Mouse (Mus musculus) intestine, embryonic 14.5 days (tissue): ENCODE results near the gene Actr3. TPM values are rescaled to one million over a fixed set of nuclear protein-coding genes. Genes with fewer than 3 reads are reported as not detected.

ENCODE experiments used
- ATAC-seq: fragments of 200-750 bp; cut with Nextera tagmentation; replicated peaks from 2 replicates; pipeline ENCODE4 v1.8.0; 2017; ENCODE audit warnings: low read depth, moderate number of reproducible peaks, moderate TSS enrichment, moderate library complexity; ENCODE audit not compliant: low FRiP score, low TSS enrichment
- DNase-seq: peaks from one replicate; pipeline ENCODE4 v3.0.0-alpha.2; 2018; ENCODE audit warnings: low spot score
- H3K27ac ChIP-seq: fragments of 300-500 bp; sonication (generic); 2 replicates; pipeline ENCODE4 v1.5.1; 2014; ENCODE audit warnings: low read depth, mild to moderate bottlenecking, control low read depth
- H3K27me3 ChIP-seq: fragments of 300-500 bp; sonication (generic); replicated peaks from 2 replicates; pipeline ENCODE4 v1.6.1; 2014; ENCODE audit warnings: low read length, control low read depth; ENCODE audit not compliant: control insufficient read depth, insufficient read depth
- H3K36me3 ChIP-seq: fragments of 300-500 bp; sonication (generic); 2 replicates; pipeline ENCODE4 v1.6.1; 2014; ENCODE audit warnings: low read length, control low read depth; ENCODE audit not compliant: control insufficient read depth, insufficient read depth
- H3K4me1 ChIP-seq: fragments of 300-500 bp; sonication (generic); replicated peaks from 2 replicates; pipeline ENCODE4 v1.6.1; 2014; ENCODE audit warnings: low read length, control low read depth, mixed read lengths; ENCODE audit not compliant: control insufficient read depth, insufficient read depth
- H3K4me2 ChIP-seq: fragments of 300-500 bp; sonication (generic); 2 replicates; pipeline ENCODE4 v1.6.1; 2014; ENCODE audit warnings: low read length
- H3K4me3 ChIP-seq: fragments of 300-500 bp; sonication (generic); 2 replicates; pipeline ENCODE4 v1.5.1; 2014; ENCODE audit warnings: low read depth, low read length, control low read depth, mixed read lengths
- H3K9ac ChIP-seq: fragments of 300-500 bp; sonication (generic); 2 replicates; pipeline ENCODE4 v1.6.1; 2014; ENCODE audit warnings: mild to moderate bottlenecking, low read length
- H3K9me3 ChIP-seq: fragments of 300-500 bp; sonication (generic); 2 replicates; pipeline ENCODE4 v1.6.1; 2016; ENCODE audit warnings: low read length, control low read depth; ENCODE audit not compliant: control insufficient read depth
- WGBS: fragments of 180-500 bp; shearing (Covaris S2); extraction: QIAGEN DNeasy Blood & Tissue Kit; methylation state at CpG from one replicate; pipeline ENCODE4 v1.1.7; 2014; 5-methylcytosine and 5-hydroxymethylcytosine counted together
- polyA plus RNA-seq: library from polyadenylated mRNA; unstranded; fragments of >200 nt; fragmentation: Nextera tagmentation; extraction: Ambion mirVana; gene quantifications from 2 replicates; pipeline ENCODE4 v1.2.1, GENCODE M21; 2014

Actr3 gene
- polyA plus RNA-seq, 1 experiment from 2014 or later, result 349 TPM

GRCm38 (mm10) chr1:125370779-125371178 lies 64.7 kb downstream of the Actr3 start:
- 27% methylated on average over 6 of the region's 6 CpGs for WGBS
- 0 out of 2 replicates have a peak, but pooled peaks have one; percentile 60 for ATAC-seq
- Histone ChIP-seq H3K36me3 (no peaks in the 10 kb centered on the region), H3K27me3 (no peaks in the 10 kb centered on the region), H3K9ac (no peak overlapping the region), H3K27ac (no peak overlapping the region), H3K4me3 (no peak overlapping the region), H3K9me3 (no peaks in the 10 kb centered on the region), H3K4me1 (no peaks in the 10 kb centered on the region), H3K4me2 (no peak overlapping the region)
- DNase-seq, result peak; percentile 65

- ATAC-seq, result no peak
- Histone ChIP-seq H3K27me3 (no peaks in the 10 kb centered on the region), H3K36me3 (no peaks in the 10 kb centered on the region), H3K4me1 (no peaks in the 10 kb centered on the region), H3K9me3 (no peaks in the 10 kb centered on the region), H3K4me3 (no peak overlapping the region), H3K9ac (no peak overlapping the region), H3K27ac (no peak overlapping the region), H3K4me2 (no peak overlapping the region)
- no peak for DNase-seq
- 87% methylated on average over 4 of the region's 4 CpGs for WGBS
Observed at GRCm38 (mm10) chr1:125365576-125365975, 70.0 kb downstream of the Actr3 start.

GRCm38 (mm10) chr1:125351416-125352037 lies 84.0 kb downstream of the Actr3 start:
- no peaks in the 10 kb centered on the region for H3K27me3 ChIP-seq
- H3K9me3 ChIP-seq, result 0 out of 2 replicates have a peak, but pooled peaks cover 3% of the 10 kb centered on the region
- ATAC-seq (no peak), DNase-seq (no peak)
- WGBS, result 90% methylated on average over 4 of the region's 4 CpGs
- H3K4me1 ChIP-seq, result no peaks in the 10 kb centered on the region
- no peaks in the 10 kb centered on the region for H3K36me3 ChIP-seq
- H3K27ac ChIP-seq, result no peak overlapping the region
- H3K4me2 ChIP-seq, result no peak overlapping the region
- H3K9ac ChIP-seq, result no peak overlapping the region
- H3K4me3 ChIP-seq, result no peak overlapping the region

DNA sequence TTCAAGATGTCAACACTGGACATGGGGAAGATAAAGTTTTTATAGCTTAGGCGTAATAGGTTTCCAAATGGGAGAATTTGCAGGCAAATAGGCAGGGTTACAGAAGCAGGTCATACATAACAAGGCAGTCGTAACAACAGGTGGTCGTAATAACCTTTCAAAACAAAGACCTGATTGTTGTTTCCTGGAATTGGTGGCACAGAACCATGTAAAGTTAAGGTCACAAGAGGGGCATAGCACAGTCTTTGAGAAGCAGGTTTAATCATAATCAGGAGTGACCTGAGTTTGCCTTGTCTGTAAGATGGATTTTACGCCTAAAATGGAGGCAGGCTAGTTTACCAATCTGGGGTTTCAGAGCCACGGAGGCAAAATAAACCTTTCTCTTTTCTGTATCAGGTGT lies 84.7 kb downstream of the Actr3 start:
- no peak for ATAC-seq

GRCm38 (mm10) chr1:125345854-125346253 lies 89.7 kb downstream of the Actr3 start:
- 96% methylated on average over 9 of the region's 9 CpGs for WGBS
- no peaks in the 10 kb centered on the region for H3K27me3 ChIP-seq
- DNase-seq, result no peak

More for the DNA sequence above, 84.7 kb downstream of the Actr3 start:
- DNase-seq, result no peak
- H3K9ac ChIP-seq, result no peak overlapping the region
- no peak overlapping the region for H3K4me3 ChIP-seq
- no peak overlapping the region for H3K27ac ChIP-seq
- H3K27me3 ChIP-seq, result no peaks in the 10 kb centered on the region
- 84% methylated on average over 5 of the region's 5 CpGs for WGBS
- 0 out of 2 replicates have a peak, but pooled peaks cover 3% of the 10 kb centered on the region for H3K9me3 ChIP-seq
- H3K36me3 ChIP-seq, result no peaks in the 10 kb centered on the region
- no peaks in the 10 kb centered on the region for H3K4me1 ChIP-seq
- H3K4me2 ChIP-seq, result no peak overlapping the region

DNA sequence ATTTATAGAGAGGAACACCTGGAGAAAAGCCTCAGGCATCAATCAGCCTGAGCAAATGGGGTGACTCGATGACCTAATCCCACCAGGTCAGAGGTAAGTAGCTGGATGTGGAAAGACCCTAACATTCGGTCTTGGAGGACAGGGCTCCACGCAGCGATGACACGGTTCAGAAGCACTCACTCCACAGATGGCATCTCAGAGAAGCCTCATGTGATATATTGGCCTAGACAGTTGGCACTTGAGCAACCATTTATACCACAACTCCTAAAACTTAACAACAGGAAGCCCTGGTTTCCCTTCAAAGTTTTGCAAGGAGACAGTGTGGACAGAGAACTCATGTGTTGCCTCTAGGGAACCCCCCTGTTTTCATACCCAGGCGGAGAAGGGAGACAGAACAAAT lies 90.1 kb downstream of the Actr3 start:
- DNase-seq (no peak), ATAC-seq (no peak)
- 89% methylated on average over 6 of the region's 6 CpGs for WGBS
- no peak overlapping the region for H3K9ac ChIP-seq
- no peaks in the 10 kb centered on the region for H3K4me1 ChIP-seq
- no peak overlapping the region for H3K4me2 ChIP-seq
- no peak overlapping the region for H3K4me3 ChIP-seq
- 0 out of 2 replicates have a peak, but pooled peaks cover 2% of the 10 kb centered on the region for H3K9me3 ChIP-seq
- no peaks in the 10 kb centered on the region for H3K27me3 ChIP-seq
- H3K27ac ChIP-seq, result no peak overlapping the region
- H3K36me3 ChIP-seq, result no peaks in the 10 kb centered on the region

More at GRCm38 (mm10) chr1:125345854-125346253, 89.7 kb downstream of the Actr3 start:
- ATAC-seq, result no peak
- Histone ChIP-seq H3K27ac (no peak overlapping the region), H3K9me3 (0 out of 2 replicates have a peak, but pooled peaks cover 3% of the 10 kb centered on the region), H3K4me2 (no peak overlapping the region), H3K9ac (no peak overlapping the region), H3K4me1 (no peaks in the 10 kb centered on the region), H3K4me3 (no peak overlapping the region), H3K36me3 (no peaks in the 10 kb centered on the region)

GRCm38 (mm10) chr1:125343105-125343504 lies 92.4 kb downstream of the Actr3 start:
- Histone ChIP-seq H3K27me3 (no peaks in the 10 kb centered on the region), H3K4me1 (no peaks in the 10 kb centered on the region), H3K27ac (no peak overlapping the region), H3K4me3 (no peak overlapping the region), H3K9me3 (no peaks in the 10 kb centered on the region), H3K9ac (no peak overlapping the region), H3K36me3 (no peaks in the 10 kb centered on the region), H3K4me2 (no peak overlapping the region)
- DNase-seq (no peak), ATAC-seq (no peak)
- 83% methylated on average over 2 of the region's 2 CpGs for WGBS
